Mouse (Mus musculus): Measurements from ENCODE around the gene Marcksl1.

Gene Marcksl1

GRCm38 (mm10) chr4:129558321-129558955 is 45.1 kb downstream of the Marcksl1 start:
- peak in 1 of 2 experiments; percentile 12 for DNase-seq

GRCm38 (mm10) chr4:129561184-129561583 is 47.8 kb downstream of the Marcksl1 start:
- DNase-seq, result no peak

DNA sequence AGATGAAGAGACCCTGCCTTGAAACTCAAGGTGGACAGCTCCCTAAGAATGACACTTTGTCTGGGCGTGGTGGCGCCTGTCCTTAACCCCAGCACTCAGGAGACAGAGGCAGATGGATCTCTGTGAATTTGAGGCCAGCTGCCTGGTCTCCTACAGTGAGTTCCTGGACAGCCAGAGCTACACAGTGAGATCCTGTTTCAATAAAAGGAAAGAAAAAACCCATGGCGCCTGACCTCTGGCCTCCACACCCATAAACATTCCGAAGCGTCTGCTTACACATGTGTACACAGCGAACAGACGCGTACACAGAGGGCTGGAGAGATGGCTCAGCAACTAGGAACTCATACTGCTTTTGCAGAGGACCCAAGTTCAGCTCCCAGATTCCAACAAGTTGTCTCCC is 50.3 kb downstream of the Marcksl1 start:
- no peak for DNase-seq

DNA sequence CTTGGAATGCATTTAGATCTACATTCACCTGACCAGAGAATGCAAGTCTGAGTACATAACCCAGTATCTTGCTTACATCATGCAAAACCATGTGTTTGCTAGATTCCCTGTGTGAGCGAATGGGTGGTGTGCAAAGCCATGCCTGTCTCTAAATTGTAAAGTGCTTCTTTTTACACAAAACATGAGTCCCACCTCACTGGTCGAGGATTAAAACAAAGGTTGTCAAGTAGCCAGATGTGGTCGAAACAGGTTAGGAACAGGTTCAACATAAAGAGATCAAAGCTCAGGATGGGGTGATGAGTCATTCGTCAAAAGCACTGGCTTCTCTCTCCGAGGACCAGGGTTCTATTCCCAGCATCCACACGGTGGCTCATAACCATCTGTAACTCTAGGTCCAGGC is 51.8 kb downstream of the Marcksl1 start:
- DNase-seq, result no peak

Measured in cerebellum, postnatal 25 days (tissue).